Mouse (Mus musculus): ENCODE results near the gene Pdik1l.
"Not testable (repeated sequence)": the region's sequence is repeated elsewhere in the genome, so short reads cannot be mapped to it uniquely, and the experiment has no call there.

Gene Pdik1l

DNA sequence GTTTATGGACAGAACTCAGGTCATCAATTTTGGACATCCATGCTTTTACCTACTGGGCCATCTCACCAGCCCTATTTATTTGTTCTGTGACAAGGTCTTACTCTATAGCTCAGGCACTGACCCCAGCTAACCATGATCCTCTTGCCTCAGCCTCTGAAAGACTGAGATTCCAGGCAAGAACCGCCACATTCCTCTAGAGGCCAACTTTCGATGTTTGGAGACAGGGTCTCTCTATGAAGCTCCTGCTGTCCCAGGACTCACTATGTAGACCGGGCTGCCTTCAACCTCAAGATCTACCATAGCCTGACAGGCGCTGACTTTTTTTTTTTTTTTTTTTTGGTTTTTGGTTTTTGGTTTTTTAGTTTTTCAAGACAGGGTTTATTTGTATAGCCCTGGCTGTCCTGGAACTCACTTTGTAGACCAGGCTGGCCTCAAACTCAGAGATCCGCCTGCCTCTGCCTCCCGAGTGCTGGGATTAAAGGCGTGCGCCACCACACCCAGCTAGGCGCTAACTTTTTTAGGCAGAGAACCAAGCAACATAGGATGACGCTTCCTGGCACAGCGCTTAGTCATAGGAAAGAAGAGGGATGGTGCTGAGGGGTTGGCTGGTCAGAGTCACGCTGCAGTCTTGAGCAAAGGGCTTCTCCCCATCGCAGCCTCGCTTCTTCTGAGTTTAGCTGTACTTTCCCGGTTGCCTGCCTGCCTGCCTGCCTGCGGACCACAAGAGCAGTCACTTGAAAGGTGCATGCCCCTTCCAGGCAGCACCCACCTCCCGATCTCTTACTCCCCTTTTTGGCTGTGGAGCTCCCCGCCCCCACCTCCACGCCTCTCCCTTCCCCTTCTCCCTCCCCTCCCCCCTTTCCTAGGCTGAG is 11.2 kb upstream of the Pdik1l start:
- no peak for DNase-seq (ENCODE audit: low spot score)

DNA sequence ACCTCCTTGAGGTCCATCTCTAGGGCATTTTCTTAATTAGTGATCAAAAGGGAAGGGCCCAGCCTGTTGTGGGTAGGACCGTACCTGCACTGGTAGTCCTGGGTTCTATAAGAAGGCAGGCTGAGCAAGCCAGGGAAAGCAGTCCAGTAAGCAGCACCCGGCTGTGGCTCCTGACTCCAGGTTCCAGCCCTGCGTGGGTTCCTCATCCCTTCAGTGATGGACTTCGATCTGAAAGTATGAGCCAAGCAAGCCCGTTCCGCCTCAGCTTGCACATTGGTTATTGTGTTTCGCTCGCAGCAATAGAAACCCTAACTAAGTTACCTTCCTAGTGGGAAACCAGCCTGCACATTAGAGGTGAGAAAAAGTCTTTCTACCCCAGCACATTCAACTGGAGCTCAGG is 9.7 kb upstream of the Pdik1l start:
- no peak for DNase-seq (ENCODE audit: low spot score)

- DNase-seq (ENCODE audit: low spot score): no peak
Observed at GRCm38 (mm10) chr4:134296523-134296922, 8.8 kb upstream of the Pdik1l start.

- not testable (repeated sequence) for DNase-seq (ENCODE audit: low spot score)
Observed at GRCm38 (mm10) chr4:134296096-134296495, 8.4 kb upstream of the Pdik1l start.

DNA sequence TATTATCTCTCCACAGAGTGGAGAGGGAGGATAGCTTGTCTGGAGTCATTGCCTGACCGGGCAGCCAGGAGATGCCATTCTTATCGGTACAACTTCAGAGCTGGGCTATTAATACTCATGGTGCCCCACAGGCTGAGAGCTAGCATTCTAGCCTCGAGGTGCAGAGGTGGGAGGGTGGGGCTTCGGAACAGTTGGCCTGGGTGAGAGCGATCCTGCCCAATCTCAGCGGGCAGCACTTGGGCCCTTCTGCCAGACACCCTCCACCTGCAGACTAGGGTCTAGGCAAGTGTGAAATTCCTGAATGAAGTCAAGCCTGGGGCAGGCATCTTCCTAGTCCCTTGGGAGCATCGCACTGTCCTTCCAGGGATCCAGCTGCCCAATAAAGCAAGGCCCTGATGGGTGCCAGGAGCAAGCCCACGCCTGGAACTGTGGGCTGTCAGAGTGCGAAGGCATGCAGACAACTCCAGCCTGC is 6.0 kb upstream of the Pdik1l start:
- DNase-seq (ENCODE audit: low spot score): no peak

- DNase-seq (ENCODE audit: low spot score): no peak
Observed at GRCm38 (mm10) chr4:134293061-134293691, 5.5 kb upstream of the Pdik1l start.

DNA sequence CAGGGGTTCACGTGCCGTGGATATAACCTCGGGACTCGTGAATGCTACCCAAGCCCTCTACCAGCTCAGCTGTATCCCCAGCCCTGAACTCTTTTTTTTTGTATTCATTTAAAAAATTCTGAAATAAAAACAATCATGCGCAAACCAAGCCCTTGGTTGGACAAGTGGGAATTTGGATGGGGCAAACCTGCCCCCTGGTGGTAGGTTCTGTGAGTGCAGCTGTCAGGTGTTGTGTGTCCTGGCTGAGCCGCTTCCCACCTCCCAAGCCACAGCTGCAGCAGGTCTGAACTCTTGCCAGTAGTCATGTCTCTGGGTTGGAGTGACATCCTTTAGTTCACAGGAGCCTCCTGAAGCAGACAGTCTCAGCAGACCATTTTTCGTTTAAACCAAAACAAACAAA is 4.4 kb upstream of the Pdik1l start:
- DNase-seq (ENCODE audit: low spot score): peak; percentile 79

DNA sequence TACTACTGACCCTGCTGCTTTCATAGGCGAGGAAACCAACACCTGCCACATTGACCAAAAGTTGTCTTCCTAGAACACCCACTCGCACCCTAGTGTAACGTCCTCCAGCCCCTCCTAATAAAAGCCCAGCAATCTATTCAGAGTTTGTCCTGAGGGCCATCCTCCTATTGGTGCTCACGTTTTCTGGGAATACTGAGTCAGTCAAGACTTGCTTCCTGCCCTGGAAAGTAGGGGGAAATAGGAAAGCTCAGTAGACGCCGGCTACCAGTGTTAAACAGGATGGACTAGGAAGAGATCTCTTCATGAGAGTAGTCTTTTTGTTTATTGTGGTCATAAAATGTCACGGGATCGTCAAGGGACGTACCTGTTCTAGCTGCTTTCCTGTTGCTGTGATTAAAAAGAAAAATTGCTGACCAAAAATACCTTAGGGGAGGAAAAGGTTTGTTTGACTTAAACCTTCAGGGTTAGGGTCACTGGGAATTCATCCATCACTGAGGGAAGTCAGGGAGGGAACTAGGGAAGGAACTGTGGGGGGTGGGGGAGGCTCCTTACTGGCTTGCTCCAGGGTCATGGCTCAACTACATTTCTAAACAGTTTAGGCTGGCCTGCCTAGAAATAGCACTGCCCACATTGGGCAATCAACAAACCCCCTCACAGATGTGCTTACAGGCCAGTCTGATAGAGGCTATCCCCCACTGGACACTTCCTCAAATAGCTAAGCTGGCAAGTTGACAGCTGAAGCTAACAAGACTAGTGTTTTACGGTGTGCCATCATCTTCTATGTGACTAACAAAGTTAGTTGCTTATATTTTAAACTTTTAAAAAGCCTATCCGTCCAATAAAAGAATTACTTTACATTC is 932 bp upstream of the Pdik1l start:
- no peak for DNase-seq (ENCODE audit: low spot score)

- peak; percentile 85 for DNase-seq (ENCODE audit: low spot score)
Observed at GRCm38 (mm10) chr4:134287168-134287564, 529 bp downstream of the Pdik1l start.

GRCm38 (mm10) chr4:134286226-134287167 is 1.2 kb downstream of the Pdik1l start:
- peak; percentile 29 for DNase-seq (ENCODE audit: low spot score)

DNA sequence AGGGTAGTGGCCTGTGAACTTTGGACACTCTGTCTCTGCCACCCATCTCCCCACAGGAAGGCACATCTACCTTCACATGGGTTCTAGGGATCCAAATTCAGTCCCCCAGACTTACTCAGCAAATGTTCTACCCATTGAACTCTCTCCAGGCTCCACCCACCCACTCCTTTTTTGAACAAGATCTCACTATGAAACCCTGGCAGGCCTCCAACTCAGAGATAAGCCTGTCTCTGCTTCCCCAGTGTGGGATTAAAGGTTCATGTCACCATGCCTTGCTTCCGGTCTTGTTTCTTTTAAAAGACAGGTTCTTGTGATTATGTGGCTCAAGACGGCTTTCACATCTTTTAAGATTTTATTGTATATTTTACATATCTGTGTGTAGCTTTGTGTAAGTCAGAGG is 2.8 kb downstream of the Pdik1l start:
- peak; percentile 84 for DNase-seq (ENCODE audit: low spot score)

DNA sequence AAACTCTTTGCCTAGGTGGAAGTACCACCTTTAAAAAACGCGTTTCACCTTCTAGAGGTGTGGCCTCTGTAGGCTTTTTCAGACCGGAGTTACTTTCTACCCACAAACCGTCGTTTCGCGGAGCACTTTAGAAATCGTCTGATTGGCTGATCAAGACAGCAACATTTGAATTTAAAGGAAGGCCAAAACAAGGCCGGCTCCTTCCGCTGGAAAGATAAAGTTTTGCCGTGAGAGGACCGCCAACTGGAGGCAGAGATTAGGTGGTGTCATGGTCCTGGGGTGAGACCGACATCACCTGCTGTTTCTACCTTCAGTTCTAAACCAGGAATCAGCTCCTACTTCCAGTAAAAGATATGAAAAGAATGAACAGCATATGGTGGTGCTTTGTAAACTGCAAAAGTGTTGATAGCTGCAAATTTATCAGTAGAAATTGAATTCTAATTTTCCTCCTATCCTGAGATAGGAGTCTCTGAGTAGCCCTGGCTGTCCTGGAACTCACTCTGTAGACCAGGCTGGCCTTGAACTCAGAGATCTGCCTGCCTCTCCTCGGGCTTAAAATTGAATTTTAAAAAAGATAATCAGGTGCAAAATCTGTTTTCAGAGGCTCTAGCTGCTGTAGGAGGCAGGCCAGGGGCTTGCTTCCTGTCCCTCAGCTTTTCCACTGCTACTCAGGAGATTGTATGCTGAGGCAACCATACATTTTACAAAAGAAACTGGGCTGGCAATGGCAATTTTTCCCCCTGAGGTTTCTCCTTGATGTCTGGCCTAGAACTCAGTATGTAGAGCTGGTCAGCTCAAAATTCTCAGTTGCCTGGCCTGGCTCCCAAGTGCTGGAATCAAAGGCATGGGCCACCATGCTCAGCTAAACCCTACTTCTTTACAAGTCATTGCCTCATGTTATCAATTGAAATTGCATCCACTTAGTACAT is 14.0 kb downstream of the Pdik1l start:
- DNase-seq (ENCODE audit: low spot score): peak; percentile 86

- no peak for DNase-seq (ENCODE audit: low spot score)
Observed at GRCm38 (mm10) chr4:134272731-134273416, 14.8 kb downstream of the Pdik1l start.

GRCm38 (mm10) chr4:134271979-134272378 is 15.7 kb downstream of the Pdik1l start:
- no peak for DNase-seq (ENCODE audit: low spot score)

- not testable (repeated sequence) for DNase-seq (ENCODE audit: low spot score)
Observed at GRCm38 (mm10) chr4:134269622-134270021, 18.1 kb downstream of the Pdik1l start.

GRCm38 (mm10) chr4:134268102-134268655 is 19.5 kb downstream of the Pdik1l start:
- DNase-seq (ENCODE audit: low spot score): no peak

DNA sequence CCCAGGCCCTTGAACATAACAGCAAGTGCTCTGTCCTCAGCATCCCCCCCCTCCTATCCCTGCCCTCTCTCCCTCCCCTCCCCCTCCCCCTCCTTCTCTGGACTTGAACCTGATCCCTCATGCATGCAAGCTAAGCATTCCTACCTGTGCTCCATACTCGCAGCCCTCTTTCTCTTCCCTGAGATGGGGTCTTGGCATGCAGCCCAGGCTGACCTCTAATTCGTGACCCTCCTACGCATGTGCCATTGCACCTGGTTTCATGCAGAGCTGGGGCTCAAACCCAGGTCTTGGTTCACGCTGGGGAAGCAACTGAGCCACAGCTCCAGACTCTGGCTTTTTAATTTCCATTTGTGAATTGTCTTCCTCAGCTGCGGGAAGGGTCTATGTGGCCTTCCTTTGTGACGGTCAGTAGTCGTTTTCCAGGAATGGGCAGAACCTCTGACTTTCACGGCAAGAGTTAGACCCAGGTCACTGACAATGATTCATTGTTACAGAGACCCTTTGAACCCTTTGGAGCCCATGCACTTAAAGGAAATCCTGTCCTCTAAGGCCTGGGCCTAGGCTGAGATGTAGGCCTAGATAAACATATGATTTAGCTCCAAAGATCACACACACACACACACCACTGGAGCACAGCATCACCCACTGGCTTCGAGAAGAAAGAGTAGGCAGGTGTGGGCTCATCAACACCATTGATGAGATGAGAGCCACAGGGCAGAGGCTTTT is 21.7 kb downstream of the Pdik1l start:
- DNase-seq (ENCODE audit: low spot score): no peak

- no peak for DNase-seq (ENCODE audit: low spot score)
Observed at GRCm38 (mm10) chr4:134263191-134263590, 24.5 kb downstream of the Pdik1l start.

Data from c-Kit-positive CD71-positive TER-119-positive erythroid progenitor cells, embryonic 14.5 days (primary cell).